Mouse (Mus musculus) lung, embryonic 14.5 days (tissue): ENCODE measurements around the gene Hoxa3. TPM values are rescaled to one million over a fixed set of nuclear protein-coding genes. Genes with fewer than 3 reads are reported as not detected.
A peak's percentile ranks its signal among the peaks of the same experiment; 100 is the strongest.

Source experiments
- ATAC-seq: fragments of 200-750 bp; cut with Nextera tagmentation; 2 replicates; pipeline ENCODE4 v1.8.0; 2017; ENCODE audit warnings: mild to moderate bottlenecking, moderate TSS enrichment, moderate library complexity; ENCODE audit not compliant: insufficient read depth
- DNase-seq: peaks from one replicate; pipeline ENCODE4 v3.0.0-alpha.2; 2015
- H3K27ac ChIP-seq: fragments of 300-500 bp; sonication (generic); 2 replicates; pipeline ENCODE4 v1.5.1; 2014; ENCODE audit warnings: low read depth, mild to moderate bottlenecking, moderate library complexity
- H3K27me3 ChIP-seq: fragments of 300-500 bp; sonication (generic); 2 replicates; pipeline ENCODE4 v1.6.1; 2014; ENCODE audit warnings: low read length, control low read depth; ENCODE audit not compliant: insufficient read depth
- H3K36me3 ChIP-seq: fragments of 300-500 bp; sonication (generic); 2 replicates; pipeline ENCODE4 v1.6.1; 2014; ENCODE audit warnings: control low read depth; ENCODE audit not compliant: insufficient read depth
- H3K4me1 ChIP-seq: fragments of 300-500 bp; sonication (generic); 2 replicates; pipeline ENCODE4 v1.6.1; 2014; ENCODE audit warnings: antibody characterized with exemption, control low read depth; ENCODE audit not compliant: insufficient read depth
- H3K4me2 ChIP-seq: fragments of 300-500 bp; sonication (generic); 2 replicates; pipeline ENCODE4 v1.6.1; 2014; ENCODE audit warnings: mild to moderate bottlenecking
- H3K4me3 ChIP-seq: fragments of 300-500 bp; sonication (generic); 2 replicates; pipeline ENCODE4 v1.5.1; 2014; ENCODE audit warnings: low read depth, low read length
- H3K9ac ChIP-seq: fragments of 300-500 bp; sonication (generic); 2 replicates; pipeline ENCODE4 v1.6.1; 2014
- H3K9me3 ChIP-seq: fragments of 300-500 bp; sonication (generic); 2 replicates; pipeline ENCODE4 v1.6.1; 2016; ENCODE audit warnings: low read depth, low read length, control low read depth
- CTCF ChIP-seq: IDR thresholded peaks from 2 replicates; pipeline ENCODE4 v1.5.1; 2016; ENCODE audit warnings: antibody characterized with exemption, low read depth
- WGBS: fragments of 180-500 bp; shearing (Covaris S2); extraction: QIAGEN DNeasy Blood & Tissue Kit; methylation state at CpG from one replicate; pipeline ENCODE4 v1.1.7; 2014; 5-methylcytosine and 5-hydroxymethylcytosine counted together
- polyA plus RNA-seq: library from polyadenylated mRNA; unstranded; fragments of >200 nt; fragmentation: Nextera tagmentation; extraction: Ambion mirVana; gene quantifications from 2 replicates; pipeline ENCODE4 v1.2.1, GENCODE M21; 2014

The Hoxa3 gene
- polyA plus RNA-seq, 1 experiment from 2014 or later = 11.3 TPM

GRCm38 (mm10) chr6:52249826-52250225, 36.7 kb upstream of the Hoxa3 start:
- DNase-seq (no peak), ATAC-seq (no peak)
- Histone ChIP-seq H3K27me3 (peaks cover 99% of the 10 kb centered on the region), H3K4me2 (no peak overlapping the region), H3K4me3 (no peak overlapping the region), H3K9me3 (no peaks in the 10 kb centered on the region), H3K4me1 (no peaks in the 10 kb centered on the region), H3K36me3 (no peaks in the 10 kb centered on the region), H3K27ac (no peak overlapping the region), H3K9ac (no peak overlapping the region)
- 4% methylated on average over 4 of the region's 4 CpGs for WGBS
- TF ChIP-seq CTCF = no peak

DNA sequence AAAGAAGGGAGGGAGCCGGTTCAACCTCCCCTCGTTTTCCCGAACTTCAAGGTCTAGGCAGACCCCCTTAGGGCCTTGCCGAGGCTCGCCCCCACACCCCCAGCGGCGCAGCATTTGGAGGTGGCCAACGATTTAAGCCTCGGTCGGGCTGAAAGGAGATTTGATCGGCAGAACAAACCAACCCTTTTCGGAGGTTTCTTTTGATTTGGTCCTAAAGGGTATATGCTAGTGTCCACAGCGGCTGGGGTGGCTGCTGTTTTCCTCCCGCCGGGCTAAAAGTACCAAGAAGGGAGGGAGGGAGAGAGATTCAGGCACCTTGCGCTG, 36.2 kb upstream of the Hoxa3 start:
- H3K4me1 ChIP-seq = no peaks in the 10 kb centered on the region
- no peak for ATAC-seq
- H3K9me3 ChIP-seq = no peaks in the 10 kb centered on the region
- no peak for TF ChIP-seq CTCF
- H3K4me3 ChIP-seq = no peak overlapping the region
- H3K27ac ChIP-seq = no peak overlapping the region
- no peak overlapping the region for H3K4me2 ChIP-seq
- H3K9ac ChIP-seq = no peak overlapping the region
- WGBS = under 1% methylated on average over 16 of the region's 16 CpGs
- no peak for DNase-seq
- no peaks in the 10 kb centered on the region for H3K36me3 ChIP-seq
- H3K27me3 ChIP-seq = peaks cover 99% of the 10 kb centered on the region

DNA sequence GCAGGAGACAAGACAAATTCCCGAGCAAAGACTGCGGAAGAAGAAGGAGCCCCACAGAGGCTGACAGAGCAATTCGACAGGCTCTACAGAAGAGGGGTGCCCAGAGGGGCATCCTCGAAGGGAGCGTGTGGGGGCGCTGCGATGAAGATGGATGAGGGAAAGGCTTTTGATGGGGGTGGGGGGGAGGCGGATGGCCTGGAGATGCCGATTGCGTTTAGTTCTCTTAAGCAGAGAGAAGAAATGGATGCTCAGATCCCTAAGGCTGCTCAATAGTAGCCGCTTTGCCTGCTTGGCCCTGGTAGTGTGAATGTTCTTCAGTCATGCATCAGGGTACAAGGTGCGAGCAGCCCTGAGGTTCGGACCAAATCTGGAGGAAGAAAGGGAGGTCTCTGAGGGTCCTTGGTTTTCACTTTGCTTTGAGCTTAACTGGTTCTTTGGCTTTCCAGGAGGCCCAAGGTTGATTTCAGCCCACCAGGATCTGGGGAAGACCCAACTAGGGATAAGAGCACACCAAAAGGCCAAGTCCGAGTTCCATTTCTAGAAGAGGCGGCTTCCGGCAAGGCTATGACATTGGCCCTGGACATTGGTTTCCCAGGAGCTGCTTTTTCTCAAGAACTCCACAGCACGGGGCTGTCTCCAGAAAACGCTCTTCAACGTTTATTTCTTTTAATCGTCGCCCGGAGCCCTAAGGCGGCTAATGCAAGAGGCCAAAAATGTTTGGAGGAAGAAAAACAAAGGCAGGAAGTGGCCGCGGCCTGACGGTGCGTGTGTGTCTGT, 35.7 kb upstream of the Hoxa3 start:
- WGBS = 2% methylated on average over 27 of the region's 27 CpGs
- H3K27me3 ChIP-seq = peaks cover 99% of the 10 kb centered on the region

DNA sequence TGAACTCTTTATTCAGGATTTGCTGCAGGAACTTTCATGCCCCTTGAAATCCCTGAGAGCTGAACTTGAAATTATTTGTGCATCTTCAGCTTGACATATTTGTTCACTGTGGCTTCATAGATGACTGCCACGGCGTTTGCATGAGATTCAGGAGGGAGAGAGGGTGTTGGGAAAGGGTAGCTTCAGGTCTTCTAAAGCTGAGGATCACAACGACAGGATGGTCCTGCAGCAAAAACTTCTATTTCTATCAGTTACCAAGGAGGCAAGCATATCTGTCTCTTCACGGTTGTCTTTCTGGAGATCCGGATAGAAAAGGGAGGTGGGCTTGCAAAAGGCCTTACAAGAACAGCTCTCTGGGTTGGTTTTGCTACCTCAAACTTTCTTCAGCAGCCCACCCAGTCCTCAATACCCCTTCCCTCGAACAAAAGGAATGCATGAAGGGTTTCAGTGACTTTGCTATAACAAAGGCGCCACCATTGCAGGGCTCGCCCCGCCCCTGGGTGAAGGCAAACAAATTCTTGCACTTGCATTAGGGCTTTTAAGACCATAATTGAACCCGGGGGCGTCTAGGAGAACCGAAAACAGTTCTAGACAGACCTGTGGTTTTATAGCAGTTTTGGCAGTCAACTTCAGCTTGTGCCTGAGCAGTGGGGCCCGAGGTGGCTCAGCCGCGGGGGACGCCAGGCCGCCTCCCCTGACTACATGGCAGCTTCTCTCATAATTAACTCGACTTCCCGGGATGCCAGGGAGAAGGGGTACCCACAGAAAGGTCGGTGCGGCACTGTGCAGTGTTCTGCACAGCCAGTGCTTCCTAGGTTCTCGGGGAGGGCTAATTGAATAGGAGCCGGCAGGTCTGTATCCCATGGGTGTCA, 34.9 kb upstream of the Hoxa3 start:
- Histone ChIP-seq H3K4me3 (no peak overlapping the region), H3K9me3 (no peaks in the 10 kb centered on the region), H3K36me3 (no peaks in the 10 kb centered on the region), H3K27me3 (peaks cover 99% of the 10 kb centered on the region), H3K4me1 (no peaks in the 10 kb centered on the region), H3K9ac (no peak overlapping the region), H3K27ac (no peak overlapping the region), H3K4me2 (no peak overlapping the region)
- no peak for TF ChIP-seq CTCF
- no peak for DNase-seq
- no peak for ATAC-seq
- WGBS = 2% methylated on average over 23 of the region's 23 CpGs

More for the DNA sequence above, 35.7 kb upstream of the Hoxa3 start:
- TF ChIP-seq CTCF = no peak
- Histone ChIP-seq H3K4me3 (no peak overlapping the region), H3K4me2 (no peak overlapping the region), H3K4me1 (no peaks in the 10 kb centered on the region), H3K27ac (no peak overlapping the region), H3K9me3 (no peaks in the 10 kb centered on the region), H3K36me3 (no peaks in the 10 kb centered on the region), H3K9ac (no peak overlapping the region)
- ATAC-seq (no peak), DNase-seq (no peak)

DNA sequence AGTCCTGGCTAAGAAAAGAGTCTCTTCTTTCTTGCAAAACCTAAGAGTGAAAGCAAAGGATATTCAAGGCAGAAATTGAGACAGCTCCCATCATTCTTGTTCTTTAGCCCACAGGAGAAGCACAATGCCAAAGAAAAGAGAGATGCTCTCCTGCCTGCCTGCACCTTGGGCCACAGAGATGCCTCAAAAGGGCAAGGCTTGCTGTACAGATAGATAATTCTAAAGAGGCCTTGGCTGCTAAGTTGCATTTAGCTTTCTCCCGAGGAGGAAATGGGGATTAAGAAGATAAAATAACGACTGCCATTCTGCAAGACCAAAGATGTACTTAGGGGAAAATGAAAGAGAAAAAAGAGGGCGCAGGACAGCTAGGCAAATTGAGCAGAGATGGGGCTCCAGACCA, 33.8 kb upstream of the Hoxa3 start:
- DNase-seq (no peak), ATAC-seq (no peak)
- no peak overlapping the region; the same call in 1 of the 2 replicates for H3K4me2 ChIP-seq
- H3K36me3 ChIP-seq = no peaks in the 10 kb centered on the region
- no peak overlapping the region for H3K27ac ChIP-seq
- WGBS = 6% methylated on average over 3 of the region's 3 CpGs
- H3K9me3 ChIP-seq = no peaks in the 10 kb centered on the region
- no peaks in the 10 kb centered on the region for H3K4me1 ChIP-seq
- peaks cover 99% of the 10 kb centered on the region for H3K27me3 ChIP-seq
- H3K4me3 ChIP-seq = no peak overlapping the region
- TF ChIP-seq CTCF = no peak
- no peak overlapping the region for H3K9ac ChIP-seq

DNA sequence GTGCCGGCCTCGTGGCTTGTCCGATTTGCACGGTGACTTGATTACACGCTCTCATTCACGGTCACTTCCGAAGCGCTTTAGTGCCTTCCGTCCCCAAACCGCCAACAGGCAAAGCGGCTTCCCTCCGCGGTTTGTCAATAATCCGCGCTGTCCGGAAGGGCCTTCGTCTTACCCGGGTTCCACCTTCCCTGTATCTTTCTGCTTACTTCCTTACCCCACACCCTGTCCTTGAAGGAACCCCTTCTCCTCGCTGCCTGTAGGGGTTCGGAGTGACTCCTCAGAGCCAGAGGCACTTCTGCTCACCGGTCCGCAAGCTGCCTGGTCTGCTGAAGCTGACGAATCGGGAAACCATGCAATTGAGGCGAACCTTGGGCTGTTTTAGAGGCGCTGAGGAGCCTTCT, 33.3 kb upstream of the Hoxa3 start:
- no peaks in the 10 kb centered on the region for H3K4me1 ChIP-seq
- H3K27ac ChIP-seq = no peak overlapping the region
- H3K36me3 ChIP-seq = no peaks in the 10 kb centered on the region
- no peak overlapping the region for H3K9ac ChIP-seq
- peaks cover 99% of the 10 kb centered on the region for H3K27me3 ChIP-seq
- WGBS = under 1% methylated on average over 26 of the region's 26 CpGs
- no peaks in the 10 kb centered on the region for H3K9me3 ChIP-seq
- DNase-seq = no peak
- TF ChIP-seq CTCF = no peak
- H3K4me3 ChIP-seq = peak overlapping the region; percentile 17; the same call in 1 of the 2 replicates
- no peak overlapping the region; the same call in 1 of the 2 replicates for H3K4me2 ChIP-seq
- ATAC-seq = no peak

- Histone ChIP-seq H3K27me3 (peaks cover 99% of the 10 kb centered on the region), H3K4me3 (peak within 1 kb of the TSS; percentile 17; the same call in 1 of the 2 replicates), H3K4me1 (no peaks in the 10 kb centered on the region), H3K4me2 (peak within 1 kb of the TSS; percentile 20; the same call in 1 of the 2 replicates), H3K36me3 (no peaks in the 10 kb centered on the region), H3K9me3 (no peaks in the 10 kb centered on the region), H3K9ac (no peak within 1 kb of the TSS), H3K27ac (no peak within 1 kb of the TSS)
- DNase-seq (no peak), ATAC-seq (no peak)
- no peak for TF ChIP-seq CTCF
- WGBS = under 1% methylated on average over 20 of the region's 20 CpGs
Observed at GRCm38 (mm10) chr6:52245757-52246142, 32.6 kb upstream of the Hoxa3 start, which contains the start of gene Hoxa11. Hoxa11 (minus strand) TSS chr6:52245810.
